Mouse (Mus musculus): ENCODE data around the gene Tmco3. TPM values are rescaled to one million over a fixed set of nuclear protein-coding genes. Genes with fewer than 3 reads are reported as not detected.

Tmco3 gene
- total RNA-seq, 2 experiments from 2014 or later, result 10.5 to 13.0 TPM

GRCm38 (mm10) chr8:13305884-13306283 is 17.9 kb downstream of the Tmco3 start:
- no peak for ATAC-seq (replicated peaks; ENCODE audit: poor library complexity)

- ATAC-seq (replicated peaks; ENCODE audit: poor library complexity), result peak; percentile 72
Observed at GRCm38 (mm10) chr8:13306309-13306909, 18.4 kb downstream of the Tmco3 start.

- ATAC-seq (replicated peaks; ENCODE audit: poor library complexity), result peak; percentile 86
Observed at GRCm38 (mm10) chr8:13306916-13307315, 18.9 kb downstream of the Tmco3 start.

GRCm38 (mm10) chr8:13314922-13315321 is 26.9 kb downstream of the Tmco3 start:
- peak; percentile 50; the same call in 1 of the 2 replicates for ATAC-seq (replicated peaks; ENCODE audit: poor library complexity)

GRCm38 (mm10) chr8:13316671-13317070 is 28.7 kb downstream of the Tmco3 start:
- no peak for ATAC-seq (replicated peaks; ENCODE audit: poor library complexity)

- ATAC-seq (replicated peaks; ENCODE audit: poor library complexity), result peak; percentile 64
Observed at GRCm38 (mm10) chr8:13326598-13326997, 38.6 kb downstream of the Tmco3 start.

GRCm38 (mm10) chr8:13334671-13335070 is 46.7 kb downstream of the Tmco3 start:
- ATAC-seq (replicated peaks; ENCODE audit: poor library complexity), result no peak

GRCm38 (mm10) chr8:13337245-13337644 is 49.3 kb downstream of the Tmco3 start:
- peak; percentile 64 for ATAC-seq (replicated peaks; ENCODE audit: poor library complexity)

- no peak for ATAC-seq (replicated peaks; ENCODE audit: poor library complexity)
Observed at GRCm38 (mm10) chr8:13337678-13338077, 49.7 kb downstream of the Tmco3 start.

GRCm38 (mm10) chr8:13338255-13338860 is 50.4 kb downstream of the Tmco3 start, which contains the start of gene Tfdp1:
TSS of gene Tfdp1 (plus strand) at chr8:13338751.
- peak; percentile 67 for ATAC-seq (replicated peaks; ENCODE audit: poor library complexity)

- no peak for ATAC-seq (replicated peaks; ENCODE audit: poor library complexity)
Observed at GRCm38 (mm10) chr8:13338901-13339645, 51.1 kb downstream of the Tmco3 start.

- no peak for ATAC-seq (replicated peaks; ENCODE audit: poor library complexity)
Observed at GRCm38 (mm10) chr8:13339646-13339990, 51.6 kb downstream of the Tmco3 start.

GRCm38 (mm10) chr8:13340650-13341049 is 52.7 kb downstream of the Tmco3 start:
- no peak for ATAC-seq (replicated peaks; ENCODE audit: poor library complexity)

GRCm38 (mm10) chr8:13342340-13342739 is 54.4 kb downstream of the Tmco3 start:
- ATAC-seq (replicated peaks; ENCODE audit: poor library complexity), result peak; percentile 38

GRCm38 (mm10) chr8:13343134-13343533 is 55.1 kb downstream of the Tmco3 start:
- peak; percentile 29 for ATAC-seq (replicated peaks; ENCODE audit: poor library complexity)

- ATAC-seq (replicated peaks; ENCODE audit: poor library complexity), result no peak
Observed at GRCm38 (mm10) chr8:13350052-13350451, 62.1 kb downstream of the Tmco3 start.

GRCm38 (mm10) chr8:13351593-13351992 is 63.6 kb downstream of the Tmco3 start:
- no peak for ATAC-seq (replicated peaks; ENCODE audit: poor library complexity)

- peak; percentile 3; the same call in 1 of the 2 replicates for ATAC-seq (replicated peaks; ENCODE audit: poor library complexity)
Observed at GRCm38 (mm10) chr8:13352601-13353000, 64.6 kb downstream of the Tmco3 start.

GRCm38 (mm10) chr8:13353155-13353833 is 65.3 kb downstream of the Tmco3 start:
- peak; percentile 74 for ATAC-seq (replicated peaks; ENCODE audit: poor library complexity)

GRCm38 (mm10) chr8:13353883-13354282 is 65.9 kb downstream of the Tmco3 start:
- ATAC-seq (replicated peaks; ENCODE audit: poor library complexity), result no peak

GRCm38 (mm10) chr8:13356221-13356620 is 68.2 kb downstream of the Tmco3 start:
- no peak for ATAC-seq (replicated peaks; ENCODE audit: poor library complexity)

Data from megakaryocyte progenitor cell, adult 5-6 weeks (primary cell).